ENCODE assay signal across 8 mouse cellular contexts in the genomic region with DNA sequence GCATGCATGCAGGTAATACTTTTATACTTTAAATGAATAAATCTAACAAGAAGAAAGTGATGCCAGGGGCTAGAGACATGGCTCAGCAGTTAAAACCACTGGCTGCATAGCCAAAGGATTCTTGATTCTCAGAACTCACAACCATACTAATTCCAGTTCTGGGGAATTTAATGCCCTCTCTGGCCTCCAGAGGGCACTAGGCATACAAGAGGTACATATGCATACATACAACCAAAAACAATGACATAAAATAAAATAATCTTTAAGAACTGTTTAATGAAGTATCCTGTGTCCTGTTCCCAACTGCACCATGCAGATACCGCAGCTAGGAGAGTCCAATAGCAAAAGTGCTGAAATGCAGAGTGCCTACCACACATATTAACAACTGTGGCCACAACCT. TPM values are rescaled to one million over a fixed set of nuclear protein-coding genes. Genes with fewer than 3 reads are reported as not detected.
DNase-seq lines count a peak whose midpoint lies in the region; ATAC-seq and TF ChIP-seq lines count a peak whose summit lies in the region.
"Had no signal": no experiment of that assay in that cellular context is flagged by ENCODE, and none has a peak within 500 bp of the region (broad histone marks: within the 10 kb centered on the region; RNA-seq: fewer than 3 reads in every experiment).

No protein-coding gene starts in this region.

- H3K27ac ChIP-seq in intestine, postnatal 0 days (ENCODE audit: low read depth, low read length), result no peak overlapping the region
- H3K27ac ChIP-seq in intestine, embryonic 16.5 days (ENCODE audit: low read length), result no peak overlapping the region
- H3K27ac ChIP-seq: embryonic facial prominence, embryonic 15.5 days had no signal

- peak; percentile 72 for TF ChIP-seq CTCF in intestine, postnatal 0 days (IDR thresholded peaks at IDR 0.05; ENCODE audit: low read depth)
- TF ChIP-seq CTCF in E14TG2a.4 (conservative IDR thresholded peaks at IDR 0.05; ENCODE audit: low read length), result peak; percentile 88

- WGBS in intestine, postnatal 0 days, result 81% methylated on average over 1 of the region's 1 CpGs
- WGBS in intestine, embryonic 16.5 days, result 72% methylated on average over 1 of the region's 1 CpGs

- no peak overlapping the region for H3K4me2 ChIP-seq in intestine, postnatal 0 days (replicated peaks; ENCODE audit: low read depth)
- no peak overlapping the region for H3K4me2 ChIP-seq in intestine, embryonic 16.5 days (ENCODE audit: low read depth, low read length)
- H3K4me2 ChIP-seq: embryonic facial prominence, embryonic 15.5 days had no signal

- no peak for ATAC-seq in intestine, postnatal 0 days
- ATAC-seq in intestine, embryonic 16.5 days, result no peak

- no peak overlapping the region for H3K4me3 ChIP-seq in intestine, postnatal 0 days (ENCODE audit: low read depth, low read length)
- H3K4me3 ChIP-seq in intestine, embryonic 16.5 days (ENCODE audit: low read length), result no peak overlapping the region
- H3K4me3 ChIP-seq in E14TG2a.4 (replicated peaks; ENCODE audit: low read length), result no peak overlapping the region
- H3K4me3 ChIP-seq: embryonic facial prominence, embryonic 15.5 days had no signal

- no peaks in the 10 kb centered on the region for H3K27me3 ChIP-seq in intestine, postnatal 0 days (replicated peaks; ENCODE audit: control insufficient read depth, insufficient read depth, low read length)
- no peaks in the 10 kb centered on the region for H3K27me3 ChIP-seq in intestine, embryonic 16.5 days (replicated peaks; ENCODE audit: control insufficient read depth, insufficient read depth, low read length)
- H3K27me3 ChIP-seq in E14TG2a.4 (ENCODE audit: insufficient read depth, low read length), result no peaks in the 10 kb centered on the region
- H3K27me3 ChIP-seq: embryonic facial prominence, embryonic 15.5 days had no signal

- no peaks in the 10 kb centered on the region for H3K4me1 ChIP-seq in intestine, postnatal 0 days (replicated peaks; ENCODE audit: control insufficient read depth, insufficient read depth, low read length)
- no peaks in the 10 kb centered on the region for H3K4me1 ChIP-seq in intestine, embryonic 16.5 days (ENCODE audit: control insufficient read depth, insufficient read depth, low read length)
- H3K4me1 ChIP-seq in E14TG2a.4 (replicated peaks; ENCODE audit: low read depth, low read length), result no peaks in the 10 kb centered on the region
- H3K4me1 ChIP-seq: embryonic facial prominence, embryonic 15.5 days had no signal

- peak; percentile 42 for DNase-seq in 416B (ENCODE audit: low read depth)
- DNase-seq in cerebellum, postnatal 14 days, result peak; percentile 78 to 79
- peak; percentile 66 to 73 for DNase-seq in left cerebral cortex, postnatal 14 days (ENCODE audit: low spot score in 2 of 2)
- DNase-seq in c-Kit-positive CD71-positive TER-119-positive erythroid progenitor cells, embryonic 14.5 days (ENCODE audit: low spot score), result no peak

- no peaks in the 10 kb centered on the region for H3K36me3 ChIP-seq in intestine, postnatal 0 days (ENCODE audit: control insufficient read depth, insufficient read depth)
- no peaks in the 10 kb centered on the region for H3K36me3 ChIP-seq in intestine, embryonic 16.5 days (ENCODE audit: control insufficient read depth, insufficient read depth, low read length)
- no peaks in the 10 kb centered on the region for H3K36me3 ChIP-seq in E14TG2a.4 (ENCODE audit: insufficient read depth, low read length)
- H3K36me3 ChIP-seq: embryonic facial prominence, embryonic 15.5 days had no signal

- no peak overlapping the region for H3K9ac ChIP-seq in intestine, postnatal 0 days (ENCODE audit: low read depth, low read length)
- no peak overlapping the region for H3K9ac ChIP-seq in intestine, embryonic 16.5 days (ENCODE audit: low read depth, low read length)
- H3K9ac ChIP-seq: embryonic facial prominence, embryonic 15.5 days had no signal

- intact Hi-C loops in left cerebral cortex, postnatal 14 days (cut with DNase I), result no loop called here

- no peaks in the 10 kb centered on the region for H3K9me3 ChIP-seq in intestine, postnatal 0 days (ENCODE audit: control insufficient read depth)
- no peaks in the 10 kb centered on the region for H3K9me3 ChIP-seq in intestine, embryonic 16.5 days (ENCODE audit: control insufficient read depth, low read length)
- H3K9me3 ChIP-seq in E14TG2a.4 (ENCODE audit: low read length), result no peaks in the 10 kb centered on the region
- H3K9me3 ChIP-seq: embryonic facial prominence, embryonic 15.5 days had no signal

RNA-seq across cellular contexts. Expression of a gene that starts 20.8 kb away (rescaled TPM):
- 17.8 and 20.3 TPM in 2 replicates for polyA plus RNA-seq in intestine, postnatal 0 days (2015; fragmentation: Nextera tagmentation; extraction: Ambion mirVana)
- 36.5 and 41.4 TPM in 2 replicates for polyA plus RNA-seq in intestine, embryonic 16.5 days (2015; fragmentation: Nextera tagmentation; extraction: Ambion mirVana)
- total RNA-seq in left cerebral cortex, postnatal 14 days (2021), result 10 to 100 TPM; 24.1 to 26.9 TPM
